ENCODE assay signal across 23 mouse cellular contexts in the genomic region with DNA sequence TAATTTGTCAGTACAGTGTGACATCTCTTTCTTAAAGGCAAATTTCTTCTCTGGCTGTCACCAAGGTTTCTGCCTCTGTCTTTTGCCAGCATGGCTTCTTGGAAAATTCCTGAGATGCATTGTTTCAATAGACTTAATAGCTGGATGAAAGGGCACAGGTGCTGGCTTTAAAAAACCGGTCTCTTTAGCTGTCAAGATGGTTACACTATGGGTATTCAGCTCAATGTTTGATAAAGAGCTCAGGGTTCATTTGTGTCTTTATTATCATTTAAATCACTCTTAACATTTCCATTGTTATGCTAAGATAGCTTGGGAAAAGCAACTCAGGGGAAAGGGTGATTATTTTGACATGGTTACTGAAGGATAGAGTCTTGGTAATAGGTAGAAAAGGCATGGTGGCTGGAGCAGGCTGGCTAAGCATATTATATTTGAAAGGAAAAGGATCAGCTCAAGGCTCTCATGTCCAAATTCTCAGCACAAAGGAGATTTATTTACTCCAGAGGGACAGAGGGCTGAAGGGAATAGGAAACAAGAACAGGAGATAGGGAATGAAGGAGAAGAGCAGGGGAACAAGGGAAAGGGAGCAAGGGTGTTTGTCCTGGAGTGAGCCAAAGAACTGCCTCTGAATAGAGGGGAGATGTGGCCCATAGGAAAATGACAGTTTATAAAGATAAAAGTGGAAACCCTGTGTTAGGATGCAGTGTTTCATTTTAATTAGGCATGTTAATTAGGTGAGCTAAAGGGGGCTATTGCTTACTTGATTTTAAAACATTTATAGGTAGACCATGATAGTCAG.
A peak's percentile ranks its signal among the peaks of the same experiment; 100 is the strongest.
DNase-seq lines count a peak whose midpoint lies in the region; ATAC-seq lines count a peak whose summit lies in the region.
"Had no signal": no experiment of that assay in that cellular context is flagged by ENCODE, and none has a peak within 500 bp of the region (broad histone marks: within the 10 kb centered on the region; RNA-seq: fewer than 3 reads in every experiment).

No protein-coding gene starts in this region.

- H3K4me1 ChIP-seq in neural tube, embryonic 11.5 days (ENCODE audit: control insufficient read depth, insufficient read depth, low read length): no peaks in the 10 kb centered on the region
- no peaks in the 10 kb centered on the region for H3K4me1 ChIP-seq in neural tube, embryonic 15.5 days
- H3K4me1 ChIP-seq in forebrain, embryonic 15.5 days: peaks cover 12% of the 10 kb centered on the region
- no peaks in the 10 kb centered on the region for H3K4me1 ChIP-seq in midbrain, embryonic 16.5 days (ENCODE audit: control insufficient read depth, insufficient read depth, low read length)
- H3K4me1 ChIP-seq: embryonic facial prominence, embryonic 15.5 days; kidney, embryonic 15.5 days; limb, embryonic 12.5 days; liver, embryonic 12.5 days; megakaryocyte, embryonic 14.5 days had no signal

- no peaks in the 10 kb centered on the region for H3K27me3 ChIP-seq in neural tube, embryonic 11.5 days (ENCODE audit: control insufficient read depth, insufficient read depth, low read length)
- H3K27me3 ChIP-seq in neural tube, embryonic 15.5 days (replicated peaks): no peaks in the 10 kb centered on the region
- no peaks in the 10 kb centered on the region for H3K27me3 ChIP-seq in forebrain, embryonic 15.5 days
- no peaks in the 10 kb centered on the region for H3K27me3 ChIP-seq in midbrain, embryonic 16.5 days (ENCODE audit: control insufficient read depth, insufficient read depth, low read depth, low read length)
- H3K27me3 ChIP-seq: embryonic facial prominence, embryonic 15.5 days; kidney, embryonic 15.5 days; limb, embryonic 12.5 days; liver, embryonic 12.5 days; megakaryocyte, embryonic 14.5 days had no signal

- peak; percentile 39 for ATAC-seq in neural tube, embryonic 11.5 days (ENCODE audit: insufficient read depth, low FRiP score, low TSS enrichment)
- no peak for ATAC-seq in neural tube, embryonic 15.5 days (ENCODE audit: low FRiP score)
- ATAC-seq in forebrain, embryonic 15.5 days (replicated peaks): peak; percentile 51
- ATAC-seq in midbrain, embryonic 16.5 days: 0 out of 2 replicates have a peak, but pooled peaks have one; percentile 28
- ATAC-seq: hindbrain, postnatal 0 days; intestine, postnatal 0 days; liver, embryonic 12.5 days had no signal

- DNase-seq in embryo, embryonic 10.5 days (ENCODE audit: low spot score): peak; percentile 4
- DNase-seq in embryo, embryonic 11 days: no peak
- no peak for DNase-seq in neural tube, embryonic 11.5 days (ENCODE audit: low spot score)
- DNase-seq in cerebellum, adult 11 months: no peak
- no peak for DNase-seq in frontal cortex, postnatal 36 days (ENCODE audit: low spot score in 2 of 2)
- DNase-seq: adrenal gland, adult 2 months; cerebellum, adult 9-11 months; gastrocnemius, adult 2 months; heart, postnatal 10 days; lung, adult 2 months; right cerebral cortex, adult 18-20 months; thymus, postnatal 4 days had no signal

- H3K4me2 ChIP-seq in neural tube, embryonic 11.5 days (ENCODE audit: low read depth): no peak overlapping the region
- no peak overlapping the region for H3K4me2 ChIP-seq in neural tube, embryonic 15.5 days
- H3K4me2 ChIP-seq in forebrain, embryonic 15.5 days (replicated peaks): no peak overlapping the region
- no peak overlapping the region for H3K4me2 ChIP-seq in midbrain, embryonic 16.5 days (ENCODE audit: low read length)
- H3K4me2 ChIP-seq: embryonic facial prominence, embryonic 15.5 days; heart, embryonic 11.5 days; kidney, embryonic 15.5 days; limb, embryonic 12.5 days; liver, embryonic 12.5 days had no signal

- H3K4me3 ChIP-seq in neural tube, embryonic 11.5 days (ENCODE audit: low read depth, low read length): no peak overlapping the region
- no peak overlapping the region for H3K4me3 ChIP-seq in neural tube, embryonic 15.5 days (replicated peaks)
- no peak overlapping the region for H3K4me3 ChIP-seq in forebrain, embryonic 15.5 days
- no peak overlapping the region for H3K4me3 ChIP-seq in midbrain, embryonic 16.5 days (ENCODE audit: low read depth, low read length)
- H3K4me3 ChIP-seq: embryonic facial prominence, embryonic 15.5 days; gastrocnemius, adult 2 months; kidney, embryonic 15.5 days; limb, embryonic 12.5 days; liver, embryonic 12.5 days; megakaryocyte, embryonic 14.5 days had no signal

- WGBS in neural tube, embryonic 11.5 days: 12% methylated on average over 1 of the region's 1 CpGs
- 12% methylated on average over 1 of the region's 1 CpGs for WGBS in neural tube, embryonic 15.5 days
- 2% methylated on average over 1 of the region's 1 CpGs for WGBS in forebrain, embryonic 15.5 days
- 8% methylated on average over 1 of the region's 1 CpGs for WGBS in midbrain, embryonic 16.5 days

- no peak overlapping the region for H3K9ac ChIP-seq in neural tube, embryonic 11.5 days (ENCODE audit: low read length)
- H3K9ac ChIP-seq in neural tube, embryonic 15.5 days (replicated peaks): no peak overlapping the region
- H3K9ac ChIP-seq in forebrain, embryonic 15.5 days (replicated peaks): no peak overlapping the region
- no peak overlapping the region for H3K9ac ChIP-seq in midbrain, embryonic 16.5 days (ENCODE audit: low read depth, low read length)
- H3K9ac ChIP-seq: embryonic facial prominence, embryonic 15.5 days; kidney, embryonic 15.5 days; limb, embryonic 12.5 days; liver, embryonic 12.5 days had no signal

- no peak overlapping the region for H3K27ac ChIP-seq in neural tube, embryonic 11.5 days (ENCODE audit: low read depth, low read length)
- H3K27ac ChIP-seq in neural tube, embryonic 15.5 days (replicated peaks): no peak overlapping the region
- no peak overlapping the region for H3K27ac ChIP-seq in forebrain, embryonic 15.5 days (replicated peaks)
- no peak overlapping the region for H3K27ac ChIP-seq in midbrain, embryonic 16.5 days (ENCODE audit: low read length)
- H3K27ac ChIP-seq: embryonic facial prominence, embryonic 15.5 days; gastrocnemius, adult 2 months; hindbrain, postnatal 0 days; kidney, embryonic 15.5 days; limb, embryonic 12.5 days; liver, embryonic 12.5 days had no signal

- H3K36me3 ChIP-seq in neural tube, embryonic 11.5 days (ENCODE audit: control insufficient read depth, insufficient read depth, low read length): no peaks in the 10 kb centered on the region
- H3K36me3 ChIP-seq in neural tube, embryonic 15.5 days: no peaks in the 10 kb centered on the region
- H3K36me3 ChIP-seq in forebrain, embryonic 15.5 days: no peaks in the 10 kb centered on the region
- no peaks in the 10 kb centered on the region for H3K36me3 ChIP-seq in midbrain, embryonic 16.5 days (ENCODE audit: control insufficient read depth, insufficient read depth, low read length)
- H3K36me3 ChIP-seq: embryonic facial prominence, embryonic 15.5 days; kidney, embryonic 15.5 days; limb, embryonic 12.5 days; liver, embryonic 12.5 days had no signal

- H3K9me3 ChIP-seq in neural tube, embryonic 11.5 days (ENCODE audit: control insufficient read depth, low read length): no peaks in the 10 kb centered on the region
- H3K9me3 ChIP-seq in neural tube, embryonic 15.5 days (replicated peaks): no peaks in the 10 kb centered on the region
- H3K9me3 ChIP-seq in forebrain, embryonic 15.5 days: no peaks in the 10 kb centered on the region
- no peaks in the 10 kb centered on the region for H3K9me3 ChIP-seq in midbrain, embryonic 16.5 days (replicated peaks; ENCODE audit: control insufficient read depth, low read length, poor library complexity, severe bottlenecking)
- H3K9me3 ChIP-seq: embryonic facial prominence, embryonic 15.5 days; kidney, embryonic 15.5 days; limb, embryonic 12.5 days; liver, embryonic 12.5 days had no signal
